Mouse (Mus musculus) brown adipose tissue, adult 24 weeks (tissue): ENCODE data around the gene Sdad1. TPM values are rescaled to one million over a fixed set of nuclear protein-coding genes. Genes with fewer than 3 reads are reported as not detected.

ENCODE experiments used
- H3K27ac ChIP-seq: fragments of 200-500 bp; replicated peaks from 2 replicates; pipeline ENCODE4 v1.5.1; 2012; ENCODE audit warnings: low read depth, mild to moderate bottlenecking, low read length
- H3K4me1 ChIP-seq: fragments of 200-500 bp; 2 replicates; pipeline ENCODE4 v1.6.1; 2012; ENCODE audit warnings: low read length, mixed read lengths; ENCODE audit not compliant: control insufficient read depth, insufficient read depth, insufficient read length
- H3K4me3 ChIP-seq: fragments of 200-500 bp; 2 replicates; pipeline ENCODE4 v1.5.1; 2012; ENCODE audit warnings: low read depth, mild to moderate bottlenecking, low read length, moderate library complexity; ENCODE audit not compliant: insufficient read depth
- polyA plus RNA-seq: library from polyadenylated mRNA; stranded (reverse); fragments of >200 nt; gene quantifications from 2 replicates; pipeline ENCODE4 v1.2.4, GENCODE M21; 2012; ENCODE audit not compliant: missing spikeins, insufficient read depth, insufficient read length

Sdad1 gene
- polyA plus RNA-seq, 1 experiment = 4.2 TPM

GRCm38 (mm10) chr5:92239333-92240232, 70.7 kb downstream of the Sdad1 start:
- Histone ChIP-seq H3K4me3 (no peak overlapping the region), H3K4me1 (no peaks in the 10 kb centered on the region), H3K27ac (no peak overlapping the region)

GRCm38 (mm10) chr5:92234939-92235557, 75.2 kb downstream of the Sdad1 start:
- Histone ChIP-seq H3K4me1 (no peaks in the 10 kb centered on the region), H3K27ac (no peak overlapping the region), H3K4me3 (no peak overlapping the region)

Other genes with a start within 250 kb of the Sdad1 start
- gene G3bp2, start 226.8 kb downstream of the Sdad1 start, polyA plus RNA-seq = 59.2 and 82.6 TPM in 2 replicates
- 36.8 and 41.5 TPM in 2 replicates for gene Uso1, start 172.5 kb downstream of the Sdad1 start, polyA plus RNA-seq
- gene U90926, start 95.1 kb downstream of the Sdad1 start, polyA plus RNA-seq = not detected in 2 replicates
- gene Ppef2, start 54.2 kb downstream of the Sdad1 start, polyA plus RNA-seq = 0.99 TPM in 1 of 2 replicates, not detected in the other
- 18.1 and 22.8 TPM in 2 replicates for gene Naaa, start 32.3 kb downstream of the Sdad1 start, polyA plus RNA-seq
- 15.5 and 47.1 TPM in 2 replicates for gene Cxcl9, start 17.6 kb upstream of the Sdad1 start, polyA plus RNA-seq
- gene Art3, start 21.3 kb upstream of the Sdad1 start, polyA plus RNA-seq = 163 and 220 TPM in 2 replicates
- gene Cxcl10, start 38.4 kb upstream of the Sdad1 start, polyA plus RNA-seq = 2.7 TPM in 1 of 2 replicates, not detected in the other
- gene Nup54, start 124.7 kb upstream of the Sdad1 start, polyA plus RNA-seq = 20.3 and 20.9 TPM in 2 replicates
- 50.9 and 52.2 TPM in 2 replicates for gene Scarb2, start 196.4 kb upstream of the Sdad1 start, polyA plus RNA-seq
- not detected in 2 replicates for gene Fam47e, start 244.6 kb upstream of the Sdad1 start, polyA plus RNA-seq